Mouse (Mus musculus) layer of hippocampus, adult 9-10 months (tissue): ENCODE data around the gene Sdha.

Source experiments
- DNase-seq: peaks from one replicate; pipeline ENCODE4 v3.0.0; 2022; ENCODE audit warnings: low spot score

The Sdha gene

GRCm38 (mm10) chr13:74349566-74350434 lies at the start of gene Sdha, which contains the start of gene Ccdc127:
Sdha (minus strand) TSS chr13:74350280.
Ccdc127 (plus strand) TSS chr13:74350309.
- peak; percentile 80 for DNase-seq

- no peak for DNase-seq
Measured at GRCm38 (mm10) chr13:74399298-74399839, 49.3 kb upstream of the Sdha start, which contains the start of gene Ftl1-ps1. Ftl1-ps1 (plus strand) TSS chr13:74399694.

GRCm38 (mm10) chr13:74391156-74391555 lies 41.1 kb upstream of the Sdha start:
- no peak for DNase-seq

GRCm38 (mm10) chr13:74390371-74390990 lies 40.4 kb upstream of the Sdha start, which contains the start of gene Zfp72:
Zfp72 (minus strand) TSS chr13:74390836.
- peak; percentile 74 for DNase-seq

GRCm38 (mm10) chr13:74389730-74390129 lies 39.6 kb upstream of the Sdha start:
- DNase-seq = no peak

- DNase-seq = no peak
Measured at GRCm38 (mm10) chr13:74382289-74382688, 32.2 kb upstream of the Sdha start.

GRCm38 (mm10) chr13:74381533-74382276 lies 31.6 kb upstream of the Sdha start:
- DNase-seq = no peak

GRCm38 (mm10) chr13:74363859-74364235 lies 13.8 kb upstream of the Sdha start, which contains the start of gene Lrrc14b:
Lrrc14b (minus strand) TSS chr13:74364005.
- DNase-seq = no peak

GRCm38 (mm10) chr13:74363176-74363858 lies 13.2 kb upstream of the Sdha start:
- no peak for DNase-seq

- DNase-seq = no peak
Measured at GRCm38 (mm10) chr13:74362218-74362617, 12.1 kb upstream of the Sdha start.

- no peak for DNase-seq
Measured at GRCm38 (mm10) chr13:74356491-74356890, 6.4 kb upstream of the Sdha start.

- no peak for DNase-seq
Measured at GRCm38 (mm10) chr13:74350435-74350906, 391 bp upstream of the Sdha start.

GRCm38 (mm10) chr13:74341036-74341435 lies 9.0 kb downstream of the Sdha start:
- DNase-seq = no peak

GRCm38 (mm10) chr13:74329321-74329720 lies 20.8 kb downstream of the Sdha start:
- DNase-seq = no peak

GRCm38 (mm10) chr13:74317170-74317849 lies 32.8 kb downstream of the Sdha start, which contains the start of gene Pdcd6:
Pdcd6 (minus strand) TSS chr13:74317580.
- peak; percentile 57 for DNase-seq

- DNase-seq = no peak
Measured at GRCm38 (mm10) chr13:74316789-74317169, 33.3 kb downstream of the Sdha start.

GRCm38 (mm10) chr13:74316386-74316785 lies 33.7 kb downstream of the Sdha start:
- no peak for DNase-seq

- DNase-seq = no peak
Measured at GRCm38 (mm10) chr13:74314616-74315015, 35.5 kb downstream of the Sdha start.

- DNase-seq = no peak
Measured at GRCm38 (mm10) chr13:74305780-74306179, 44.3 kb downstream of the Sdha start.

- DNase-seq = no peak
Measured at GRCm38 (mm10) chr13:74305380-74305779, 44.7 kb downstream of the Sdha start.
